Mouse (Mus musculus) liver, embryonic 14.5 days (tissue): ENCODE results near the gene Gipc2.
"Not testable (repeated sequence)": the region's sequence is repeated elsewhere in the genome, so short reads cannot be mapped to it uniquely, and the experiment has no call there.

Experiments used
- CTCF ChIP-seq: IDR thresholded peaks from 2 replicates; pipeline ENCODE4 v1.5.1; 2016; ENCODE audit warnings: antibody characterized with exemption, low read depth, control low read depth
- EP300 ChIP-seq: IDR thresholded peaks from 2 replicates; pipeline ENCODE4 v1.6.1; 2016; ENCODE audit warnings: antibody characterized with exemption, low read depth

DNA sequence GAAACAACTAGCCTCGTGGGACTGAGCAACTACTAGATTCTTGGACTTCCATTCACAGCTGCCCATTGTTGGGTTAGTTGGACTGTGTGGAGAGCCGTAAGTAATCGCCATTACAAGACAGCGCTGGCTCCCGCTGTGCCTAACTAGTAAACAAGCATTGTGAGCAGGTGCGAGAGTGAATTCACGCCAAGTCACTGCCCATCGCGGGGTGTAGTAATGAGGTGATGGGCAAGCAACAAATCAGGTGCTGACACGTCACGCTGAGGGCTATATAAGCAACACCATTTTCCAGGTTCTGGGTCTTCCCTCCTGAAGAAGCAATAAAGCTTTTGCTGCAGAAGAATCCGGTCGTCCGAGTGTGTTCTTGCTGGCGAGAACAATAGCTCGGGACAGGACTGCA, 29.9 kb downstream of the Gipc2 start:
- TF ChIP-seq CTCF, EP300: not testable (repeated sequence)
